Mouse (Mus musculus): ENCODE results near the gene Slc25a44.
"Not testable (repeated sequence)": the region's sequence is repeated elsewhere in the genome, so short reads cannot be mapped to it uniquely, and the experiment has no call there.

Gene Slc25a44

DNA sequence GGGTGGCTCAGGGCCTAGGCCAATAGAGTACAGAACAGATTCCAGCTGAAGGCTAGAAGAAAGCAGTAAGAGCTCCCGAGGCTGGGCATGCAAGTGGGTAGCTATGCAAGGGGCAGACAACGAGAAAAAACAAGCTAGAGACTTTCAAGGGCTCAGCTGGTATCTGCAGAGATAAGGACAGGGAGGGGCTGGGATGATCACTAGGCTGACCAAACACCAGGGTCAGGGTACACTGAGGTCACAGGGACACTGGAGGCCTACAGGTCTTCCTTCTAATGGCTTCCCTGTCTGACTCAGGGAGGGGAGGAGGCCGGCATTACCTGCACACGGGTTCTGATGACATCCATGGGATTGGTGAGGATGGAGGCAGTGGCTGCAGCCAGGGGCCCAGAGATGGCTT lies 9.3 kb downstream of the Slc25a44 start:
- no peak for DNase-seq (ENCODE audit: low read depth, low spot score)

DNA sequence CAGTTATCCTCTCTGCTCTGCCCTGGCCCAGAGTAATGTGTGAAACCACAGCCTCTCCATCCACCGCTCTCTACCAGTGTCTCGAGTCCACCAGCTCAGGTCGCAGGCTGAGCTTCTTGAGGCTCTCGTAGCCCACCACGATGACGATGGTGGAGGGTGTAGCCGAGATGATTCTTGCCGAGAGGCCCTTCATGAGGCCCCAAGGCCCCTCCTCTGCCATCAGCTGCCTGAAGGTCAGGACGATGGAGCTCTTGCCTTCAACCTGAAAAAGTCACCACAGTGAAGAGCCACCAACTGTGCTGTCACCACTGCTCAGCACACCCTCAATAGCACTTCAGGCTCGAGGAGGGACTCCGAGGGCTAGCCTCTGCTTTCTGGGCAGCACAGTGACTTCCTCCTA lies 12.3 kb downstream of the Slc25a44 start:
- no peak for DNase-seq (ENCODE audit: low read depth, low spot score)

DNA sequence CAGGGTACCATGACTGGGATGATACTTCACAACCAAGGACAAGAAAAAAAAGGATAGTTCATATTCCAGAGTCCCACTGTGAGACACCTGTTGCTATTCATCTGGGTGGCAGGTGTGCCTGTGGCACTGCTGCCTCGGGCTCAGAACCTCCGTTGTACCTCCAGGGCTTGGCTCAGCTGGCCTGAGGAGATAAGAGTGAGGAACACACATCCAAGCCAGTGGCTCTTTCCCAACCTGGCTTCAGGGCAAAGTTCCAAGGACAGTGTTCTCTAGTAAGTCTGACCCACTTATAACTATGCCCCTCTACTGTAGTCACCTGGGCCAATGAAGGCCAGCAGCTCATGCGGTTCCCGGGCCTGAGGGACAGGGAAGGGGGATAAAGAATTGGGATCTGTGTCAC lies 13.3 kb downstream of the Slc25a44 start:
- DNase-seq (ENCODE audit: low read depth, low spot score) = no peak

DNA sequence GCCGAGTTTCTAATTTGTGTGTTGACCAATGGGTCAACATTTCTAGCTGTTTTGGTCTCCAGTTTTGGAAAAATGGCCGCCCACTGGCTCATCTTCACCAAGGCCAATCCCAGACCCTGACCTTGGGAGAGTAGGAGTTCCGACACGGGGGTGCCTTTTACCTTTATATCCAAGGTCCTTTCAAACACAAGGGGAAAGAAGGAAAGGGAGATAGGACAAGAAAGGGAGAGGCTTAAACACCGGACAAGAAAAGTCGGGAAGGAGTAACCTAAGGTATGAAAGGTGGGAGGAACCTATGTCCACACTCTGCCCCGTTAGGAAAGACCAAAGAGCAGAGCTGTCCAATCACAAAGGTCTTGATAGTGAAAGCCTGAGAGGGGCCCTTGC lies 14.3 kb downstream of the Slc25a44 start:
- no peak for DNase-seq (ENCODE audit: low read depth, low spot score)

DNA sequence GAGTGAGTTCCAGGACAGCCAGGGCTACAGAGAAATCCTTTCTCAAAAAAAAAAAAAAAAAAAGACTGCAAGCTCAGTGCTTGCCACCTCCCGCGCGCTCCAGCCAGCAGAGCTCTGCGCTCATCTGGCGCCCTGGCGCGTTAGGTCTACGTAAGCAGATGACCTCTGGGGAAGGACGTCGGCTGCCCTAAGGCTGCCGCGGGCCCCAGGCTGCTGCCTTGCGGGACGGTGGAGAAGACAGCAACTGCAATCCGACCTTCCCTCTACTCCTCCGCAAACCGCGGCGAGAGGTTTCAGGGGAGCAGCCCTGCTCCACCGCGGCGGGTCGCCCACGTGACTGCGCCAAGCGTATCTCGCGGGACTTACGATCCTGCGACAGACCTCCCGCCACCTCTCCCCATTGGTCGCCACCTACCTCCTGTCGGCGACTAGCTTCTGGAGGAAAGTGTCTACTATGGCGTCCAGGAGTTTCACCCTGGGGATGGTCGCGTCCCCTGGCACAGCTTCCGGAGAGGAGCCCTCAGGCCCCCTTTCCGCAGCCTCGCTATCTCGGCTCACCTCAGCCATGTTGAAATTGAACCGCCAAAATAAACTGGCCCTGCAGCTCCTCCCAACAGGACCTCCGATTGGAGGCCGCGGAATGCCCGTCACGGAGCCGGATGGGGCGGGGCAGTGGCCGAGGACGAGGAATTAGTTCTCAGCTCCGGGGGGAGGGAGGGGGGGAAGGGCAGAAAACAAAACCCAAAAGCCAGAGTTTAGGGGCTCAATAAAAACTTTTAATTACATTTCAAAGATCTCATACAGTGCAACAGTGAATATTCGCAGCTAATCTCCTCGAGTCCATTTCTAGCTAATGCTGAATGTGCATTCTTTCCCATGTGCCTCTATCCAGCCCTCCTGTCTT lies 14.9 kb downstream of the Slc25a44 start, which contains the start of gene Pmf1:
Gene Pmf1, minus strand, starts transcription at position 591 of the 904 bp plus-strand sequence.
- peak; percentile 99 for DNase-seq (ENCODE audit: low read depth, low spot score)

DNA sequence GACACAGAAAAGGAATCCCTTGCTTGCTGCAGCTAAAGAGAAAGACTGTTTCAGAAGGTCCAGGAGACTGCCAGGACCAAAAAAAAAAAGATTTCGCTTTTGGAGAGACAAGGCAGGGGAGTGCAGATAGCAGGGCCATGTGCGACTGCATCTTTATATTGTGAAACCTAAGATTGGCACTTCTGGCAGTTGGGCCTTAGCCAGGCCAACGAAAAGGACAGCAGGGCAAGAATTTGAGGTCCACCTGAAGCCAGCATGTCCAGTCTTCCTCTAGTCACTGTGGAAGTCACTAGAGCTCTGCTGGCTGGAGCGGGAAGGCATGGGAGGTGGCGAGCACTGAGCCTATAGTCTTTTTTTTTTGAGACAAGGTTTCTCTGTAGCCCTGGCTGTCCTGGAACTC lies 16.0 kb downstream of the Slc25a44 start:
- DNase-seq (ENCODE audit: low read depth, low spot score) = no peak

DNA sequence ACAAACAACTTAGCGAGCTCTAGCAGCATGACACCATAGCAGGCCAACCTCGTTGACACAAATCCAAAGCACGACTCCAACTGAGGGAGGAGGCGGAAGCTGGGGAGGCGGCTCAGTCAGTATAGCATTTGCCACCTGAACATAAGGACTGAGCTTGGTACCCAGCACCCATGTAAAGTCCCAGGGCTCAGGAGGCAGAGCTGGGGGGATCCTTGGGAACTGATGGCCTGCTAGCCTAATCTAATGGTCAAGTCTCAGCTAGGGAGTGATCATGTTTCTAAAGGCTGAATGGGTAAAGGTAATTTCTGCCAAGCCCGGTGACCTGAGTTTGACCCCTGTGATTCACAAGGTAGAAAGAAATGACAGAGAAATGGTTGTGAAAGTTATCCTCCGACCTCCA lies 17.4 kb downstream of the Slc25a44 start:
- no peak for DNase-seq (ENCODE audit: low read depth, low spot score)

DNA sequence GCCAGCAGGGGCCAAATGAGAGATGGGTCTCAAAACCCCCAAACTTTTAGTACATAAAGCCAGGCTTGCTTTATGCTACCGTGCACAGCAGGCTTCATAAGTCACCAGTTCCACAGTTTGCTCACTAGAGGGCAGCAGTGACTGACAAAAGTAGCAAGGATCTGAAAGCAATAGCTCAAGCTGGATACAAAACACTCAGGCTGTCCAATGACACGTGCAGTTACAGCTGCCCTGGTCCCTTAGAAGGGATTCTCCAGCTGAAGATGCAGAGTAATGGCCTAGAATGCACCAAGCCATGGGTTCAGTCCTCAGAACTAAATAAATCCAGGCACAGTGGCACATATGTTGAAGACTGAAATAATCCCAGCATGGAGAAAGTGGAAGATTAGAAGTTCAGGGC lies 17.8 kb downstream of the Slc25a44 start:
- peak; percentile 86 for DNase-seq (ENCODE audit: low read depth, low spot score)

DNA sequence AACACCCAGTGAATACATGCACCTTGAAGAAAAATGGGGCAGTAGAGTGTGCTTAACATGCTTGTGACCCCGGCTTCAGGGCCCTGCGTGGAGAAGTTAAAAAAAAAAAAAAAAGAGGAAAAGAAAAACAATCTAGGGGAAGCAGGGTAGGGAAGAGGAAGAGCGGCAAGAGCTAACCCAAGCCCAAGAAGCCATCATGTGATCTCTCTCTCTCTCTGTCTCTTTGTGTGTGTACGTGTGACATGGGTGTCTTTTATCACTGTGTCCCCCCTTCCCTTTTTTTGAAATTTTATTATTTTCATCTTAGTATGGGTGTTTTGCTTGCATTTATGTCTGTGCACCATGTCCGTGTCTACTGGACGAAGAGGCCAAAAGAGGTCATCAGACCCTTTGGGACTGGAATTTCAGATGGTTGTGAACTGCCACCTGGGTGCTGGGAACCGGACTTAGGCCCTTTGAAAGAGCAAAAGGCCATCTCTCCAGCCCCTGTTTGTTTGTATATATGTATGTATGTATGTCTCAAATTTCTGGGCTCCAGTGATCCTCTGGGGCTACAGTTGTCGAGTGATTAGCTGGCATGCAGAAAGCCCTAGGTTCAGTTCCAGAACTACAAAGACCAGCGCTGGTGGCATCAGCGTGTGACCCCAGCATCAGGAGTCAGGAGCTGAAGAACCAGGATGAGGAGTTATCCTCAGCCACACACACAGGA lies 21.3 kb downstream of the Slc25a44 start:
- DNase-seq (ENCODE audit: low read depth, low spot score) = no peak

DNA sequence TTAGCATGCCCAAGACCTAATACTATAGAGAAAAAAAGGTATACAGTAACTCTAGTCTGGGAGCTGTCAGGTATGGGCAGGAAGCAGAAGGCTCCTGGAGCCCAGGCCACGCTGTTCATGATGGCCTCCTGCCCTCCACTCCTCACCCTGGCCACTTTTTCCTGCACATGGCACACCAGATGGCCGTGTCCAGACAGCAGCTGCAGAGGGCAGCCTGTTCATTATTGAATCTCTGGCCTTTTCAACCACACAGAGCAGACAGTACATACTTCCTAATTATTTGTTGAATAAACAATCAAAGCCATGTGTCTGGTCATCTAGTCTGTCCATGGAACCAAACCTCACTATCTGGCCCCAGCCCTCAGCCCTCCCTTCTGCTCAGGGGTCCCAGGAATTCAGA lies 26.3 kb downstream of the Slc25a44 start:
- no peak for DNase-seq (ENCODE audit: low read depth, low spot score)

DNA sequence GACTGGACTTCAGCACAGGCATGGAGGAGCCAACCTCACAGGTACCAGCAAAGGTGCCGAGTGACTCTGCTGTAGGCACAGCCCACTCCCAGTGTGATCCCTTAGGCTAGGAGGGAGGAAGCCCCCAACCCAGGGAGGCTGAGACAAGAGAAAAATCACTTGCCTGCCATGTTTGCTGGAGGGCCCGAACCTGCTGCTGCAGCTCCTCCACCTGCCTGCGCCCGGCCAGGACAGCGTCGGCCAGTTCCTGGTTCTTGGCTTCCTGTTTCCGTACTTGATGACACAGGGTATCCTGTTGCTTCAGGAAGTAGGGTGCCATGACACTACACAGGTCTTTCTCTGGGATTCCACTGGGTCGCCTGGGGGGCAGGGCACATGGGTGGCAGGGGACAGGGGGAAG lies 29.2 kb downstream of the Slc25a44 start:
- DNase-seq (ENCODE audit: low read depth, low spot score) = no peak

DNA sequence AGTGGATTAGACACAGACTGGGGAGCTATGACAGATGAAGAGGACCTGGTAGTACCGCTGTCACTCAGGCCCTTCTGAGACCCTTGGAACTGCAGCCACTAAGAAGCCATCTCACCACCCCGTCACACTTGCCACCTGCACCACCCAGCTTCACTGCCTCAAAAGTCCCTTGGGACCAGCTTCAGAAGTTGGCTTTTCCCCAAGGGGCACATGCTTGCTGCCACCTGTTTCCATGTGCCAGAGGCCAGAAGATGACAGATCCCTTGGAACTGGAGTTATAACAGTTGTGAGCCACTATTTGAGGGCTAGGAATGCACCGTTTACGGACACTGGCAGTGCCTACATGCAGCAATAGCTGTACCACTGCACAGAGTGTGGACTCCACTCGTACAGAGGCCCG lies 29.7 kb downstream of the Slc25a44 start:
- DNase-seq (ENCODE audit: low read depth, low spot score) = peak; percentile 73

DNA sequence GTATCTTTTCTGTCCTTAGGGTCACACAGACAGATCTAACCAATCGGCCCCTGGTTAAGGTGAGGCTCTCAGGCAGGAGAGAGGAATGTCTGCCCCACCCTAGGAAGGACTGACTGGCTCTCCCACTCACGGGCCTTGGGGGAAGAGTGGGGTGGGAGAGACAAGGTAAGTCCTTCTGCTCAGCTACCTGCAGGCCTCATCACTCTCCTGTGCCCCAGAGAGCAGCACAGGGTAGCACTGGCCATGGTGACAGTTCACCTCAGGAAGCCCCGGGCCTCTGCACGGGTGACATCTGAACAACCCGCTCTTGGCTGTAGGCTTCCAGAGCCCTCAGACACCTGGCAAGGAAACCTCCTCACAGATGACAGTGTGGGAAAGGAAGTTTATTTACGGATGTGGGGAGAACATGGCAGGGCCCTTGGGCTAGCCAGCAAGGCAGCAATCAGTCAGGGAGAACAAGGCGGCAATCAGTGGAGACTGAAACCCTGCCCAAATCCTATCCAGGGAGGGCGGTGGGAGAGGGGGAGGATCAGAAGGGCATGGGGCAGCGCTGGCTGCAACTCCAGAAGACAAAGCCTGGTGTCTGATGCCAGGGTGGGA lies 31.1 kb downstream of the Slc25a44 start:
- no peak for DNase-seq (ENCODE audit: low read depth, low spot score)

DNA sequence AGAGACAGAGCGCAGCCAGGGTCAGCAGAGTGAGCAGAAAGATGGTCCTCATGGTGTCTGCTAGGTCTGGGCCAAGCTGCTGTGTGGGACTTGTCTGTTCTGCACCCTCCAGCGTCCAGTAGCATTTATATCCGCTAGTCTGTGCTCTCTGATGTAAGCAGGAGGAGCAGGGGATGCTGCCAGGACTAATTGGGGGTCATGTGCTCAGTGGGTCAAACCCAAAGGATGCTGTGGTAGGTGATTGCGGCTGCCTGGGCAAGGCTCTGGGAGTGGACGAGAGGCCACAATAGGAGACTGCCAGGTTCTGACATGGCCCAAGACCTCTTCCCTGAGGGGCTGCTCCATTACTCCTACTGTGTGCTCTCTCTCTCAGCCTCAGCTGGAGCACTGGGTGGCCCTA lies 40.6 kb downstream of the Slc25a44 start, which contains the start of gene Bglap:
Gene Bglap, minus strand, starts transcription at position 101 of the 400 bp plus-strand sequence.
- no peak for DNase-seq (ENCODE audit: low read depth, low spot score)

DNA sequence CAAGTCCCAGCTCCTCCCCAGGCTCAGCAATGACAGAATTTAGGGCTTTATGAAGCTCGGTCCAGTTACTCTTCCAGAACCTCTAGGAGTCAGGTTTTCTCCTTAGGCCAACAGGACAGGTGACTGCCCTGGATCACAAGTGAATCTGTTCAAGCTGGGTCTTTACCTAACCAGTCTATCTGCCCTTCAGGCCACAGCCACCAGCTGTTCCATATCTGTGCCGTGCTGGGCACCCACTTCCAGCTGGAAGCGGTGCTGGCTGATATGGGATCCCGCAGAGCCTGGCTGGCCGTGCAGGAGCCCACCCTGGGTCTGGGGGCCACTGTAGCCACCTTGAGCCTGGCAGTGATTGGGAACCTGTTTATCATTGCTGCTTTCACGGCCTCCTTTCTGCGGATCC lies 42.6 kb downstream of the Slc25a44 start:
- DNase-seq (ENCODE audit: low read depth, low spot score) = not testable (repeated sequence)

DNA sequence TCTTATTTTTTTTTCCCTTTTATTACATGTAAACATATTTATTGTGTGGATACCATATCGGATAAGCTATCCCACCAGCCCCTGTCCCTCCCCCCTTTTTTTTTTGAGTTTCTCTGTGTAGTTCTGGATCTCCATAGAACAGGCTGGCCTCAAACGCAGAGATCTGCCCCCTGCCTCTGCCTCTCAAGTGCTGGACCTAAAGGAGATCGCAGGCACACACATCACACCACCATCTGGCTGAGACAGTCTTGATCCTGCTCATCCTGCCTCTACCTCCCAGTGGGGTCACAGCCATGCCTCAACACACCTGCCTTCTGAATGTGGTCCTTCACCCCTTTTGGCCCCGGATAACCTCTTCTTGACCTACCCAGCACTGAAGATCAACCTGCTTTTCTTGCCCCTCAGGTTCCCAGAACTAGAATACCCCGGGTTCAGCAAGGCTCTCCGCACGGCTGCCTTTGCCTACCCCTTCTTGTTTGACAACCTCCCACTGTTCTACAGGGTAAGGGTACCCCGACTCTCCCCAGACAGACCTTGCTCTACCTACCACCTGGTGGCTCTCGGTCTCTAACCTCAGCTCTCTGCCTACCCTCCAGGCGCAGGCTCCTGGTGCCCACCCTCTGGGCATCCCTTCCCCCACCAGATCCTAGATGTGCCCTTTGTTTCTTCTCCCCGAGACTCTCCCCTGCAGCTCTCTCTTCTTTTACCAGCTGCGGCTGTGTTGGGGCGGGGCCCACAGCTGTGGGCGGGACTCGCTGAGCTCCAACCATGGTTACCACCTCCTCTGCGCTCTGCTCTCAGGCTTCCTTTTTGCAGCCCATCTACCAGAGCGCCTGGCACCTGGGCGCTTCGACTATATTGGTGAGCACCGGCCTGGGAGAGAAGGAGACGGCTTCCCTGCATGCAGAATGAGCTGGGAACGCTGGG lies 43.3 kb downstream of the Slc25a44 start:
- DNase-seq (ENCODE audit: low read depth, low spot score) = peak; percentile 86

DNA sequence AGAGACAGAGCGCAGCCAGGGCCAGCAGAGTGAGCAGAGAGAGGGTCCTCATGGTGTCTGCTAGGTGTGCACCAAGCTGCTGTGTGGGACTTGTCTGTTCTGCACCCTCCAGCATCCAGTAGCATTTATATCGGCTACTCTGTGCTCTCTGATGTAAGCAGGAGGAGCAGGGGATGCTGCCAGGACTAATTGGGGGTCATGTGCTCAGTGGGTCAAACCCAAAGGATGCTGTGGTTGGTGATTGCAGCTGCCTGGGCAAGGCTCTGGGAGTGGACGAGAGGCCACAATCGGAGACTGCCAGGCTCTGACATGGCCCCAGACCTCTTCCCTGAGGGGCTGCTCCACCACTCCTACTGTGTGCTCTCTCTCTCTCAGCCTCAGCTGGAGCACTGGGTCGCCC lies 46.3 kb downstream of the Slc25a44 start, which contains the start of gene Bglap2:
Gene Bglap2, minus strand, starts transcription at position 101 of the 400 bp plus-strand sequence.
- DNase-seq (ENCODE audit: low read depth, low spot score) = not testable (repeated sequence)

DNA sequence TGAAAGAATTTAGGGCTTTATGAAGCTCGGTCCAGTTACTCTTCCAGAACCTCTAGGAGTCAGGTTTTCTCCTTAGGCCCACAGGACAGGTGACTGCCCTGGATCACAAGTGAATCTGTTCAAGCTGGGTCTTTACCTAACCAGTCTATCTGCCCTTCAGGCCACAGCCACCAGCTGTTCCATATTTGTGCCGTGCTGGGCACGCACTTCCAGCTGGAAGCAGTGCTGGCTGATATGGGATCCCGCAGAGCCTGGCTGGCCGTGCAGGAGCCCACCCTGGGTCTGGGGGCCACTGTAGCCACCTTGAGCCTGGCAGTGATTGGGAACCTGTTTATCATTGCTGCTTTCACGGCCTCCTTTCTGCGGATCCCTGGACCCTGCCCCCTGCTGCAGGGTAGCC lies 48.3 kb downstream of the Slc25a44 start:
- DNase-seq (ENCODE audit: low read depth, low spot score) = not testable (repeated sequence)

DNA sequence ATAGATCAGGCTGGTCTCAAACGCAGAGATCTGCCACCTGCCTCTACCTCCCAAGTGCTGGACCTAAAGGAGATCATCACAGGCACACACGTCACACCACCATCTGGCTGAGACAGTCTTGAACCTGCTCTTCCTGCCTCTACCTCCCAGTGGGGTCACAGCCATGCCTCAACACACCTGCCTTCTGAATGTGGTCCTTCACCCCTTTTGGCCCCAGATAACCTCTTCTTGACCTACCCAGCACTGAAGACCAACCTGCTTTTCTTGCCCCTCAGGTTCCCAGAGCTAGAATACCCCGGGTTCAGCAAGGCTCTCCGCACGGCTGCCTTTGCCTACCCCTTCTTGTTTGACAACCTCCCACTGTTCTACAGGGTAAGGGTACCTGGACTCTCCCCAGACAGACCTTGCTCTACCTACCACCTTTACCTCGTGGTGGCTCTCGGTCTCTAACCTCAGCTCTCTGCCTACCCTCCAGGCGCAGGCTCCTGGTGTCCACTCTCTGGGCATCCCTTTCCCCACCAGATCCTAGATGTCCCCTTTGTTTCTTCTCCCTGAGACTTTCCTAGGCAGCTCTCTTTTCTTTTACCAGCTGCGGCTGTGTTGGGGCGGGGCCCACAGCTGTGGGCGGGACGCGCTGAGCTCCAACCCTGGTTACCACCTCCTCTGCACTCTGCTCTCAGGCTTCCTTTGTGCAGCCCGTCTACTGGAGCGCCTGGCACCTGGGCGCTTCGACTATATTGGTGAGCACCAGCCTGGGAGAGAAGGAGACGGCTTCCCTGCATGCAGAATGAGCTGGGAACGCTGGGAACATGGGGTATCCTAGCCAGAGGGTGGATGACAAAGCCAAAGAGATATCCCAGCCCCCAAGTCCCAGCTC lies 49.0 kb downstream of the Slc25a44 start:
- peak; percentile 68 for DNase-seq (ENCODE audit: low read depth, low spot score)

DNA sequence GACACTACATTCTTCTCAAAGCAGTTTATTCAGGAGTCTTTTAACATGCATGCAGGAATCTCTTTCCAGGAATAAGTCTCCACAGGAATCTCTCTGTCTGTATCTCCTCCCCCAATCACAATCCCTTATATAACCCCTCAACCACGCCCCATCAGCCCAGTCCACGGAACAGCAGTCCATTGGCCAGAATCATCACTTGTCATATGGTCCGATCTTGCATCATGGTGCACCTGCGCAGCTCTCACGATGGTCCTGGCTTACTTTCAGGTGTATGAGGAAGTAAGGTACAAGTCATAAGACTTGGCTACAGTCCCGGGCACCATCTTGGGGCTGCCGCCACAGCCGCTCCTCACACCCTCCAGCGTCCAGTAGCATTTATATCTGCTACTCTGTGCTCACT lies 52.3 kb downstream of the Slc25a44 start, which contains the start of gene Bglap3:
Gene Bglap3, minus strand, starts transcription at position 101 of the 400 bp plus-strand sequence.
- DNase-seq (ENCODE audit: low read depth, low spot score) = peak; percentile 17

All from A20 (cell line).